ENCODE assay signal across 1 mouse cellular context in the genomic region with DNA sequence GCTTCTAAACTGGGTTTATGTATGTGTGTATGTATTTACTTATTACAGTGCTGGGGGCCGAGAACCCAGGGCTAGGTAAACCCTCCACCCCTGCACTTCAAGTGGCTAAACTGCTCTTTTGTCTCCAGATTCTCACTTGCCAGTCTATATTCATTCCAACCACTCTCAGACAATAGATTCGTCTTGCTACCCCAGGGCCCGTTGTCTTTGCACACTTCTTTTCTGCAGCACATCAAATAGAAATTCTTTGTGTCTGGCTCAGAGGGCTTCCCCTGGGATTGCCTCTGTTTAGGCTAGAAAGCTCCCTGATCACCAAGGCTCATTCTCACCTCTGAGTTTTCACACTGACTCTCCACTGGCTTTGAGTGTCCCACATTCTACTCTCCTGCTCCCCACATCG.
TF ChIP-seq lines count a peak whose summit lies in the region.

No protein-coding gene starts in this region.

TF ChIP-seq in myocyte, 11 proteins besides CTCF, POLR2A, EP300 and RAD21:
- TF ChIP-seq MYOG (IDR thresholded peaks at IDR 0.05; ENCODE audit: control insufficient read depth in 1 of 3, insufficient read depth in 1 of 3, insufficient read length in 2 of 3, low read depth in 2 of 3) (no peak), CEBPB (IDR thresholded peaks at IDR 0.05; ENCODE audit: insufficient read depth, poor library complexity, severe bottlenecking) (no peak), TCF3 (IDR thresholded peaks at IDR 0.05; ENCODE audit: insufficient read length, low read depth) (no peak), REST (IDR thresholded peaks at IDR 0.05; ENCODE audit: insufficient read depth, insufficient read length) (no peak), MAX (IDR thresholded peaks at IDR 0.05; ENCODE audit: low read depth) (no peak), USF1 (IDR thresholded peaks at IDR 0.05; ENCODE audit: low read depth) (no peak)
